In the genomic region with DNA sequence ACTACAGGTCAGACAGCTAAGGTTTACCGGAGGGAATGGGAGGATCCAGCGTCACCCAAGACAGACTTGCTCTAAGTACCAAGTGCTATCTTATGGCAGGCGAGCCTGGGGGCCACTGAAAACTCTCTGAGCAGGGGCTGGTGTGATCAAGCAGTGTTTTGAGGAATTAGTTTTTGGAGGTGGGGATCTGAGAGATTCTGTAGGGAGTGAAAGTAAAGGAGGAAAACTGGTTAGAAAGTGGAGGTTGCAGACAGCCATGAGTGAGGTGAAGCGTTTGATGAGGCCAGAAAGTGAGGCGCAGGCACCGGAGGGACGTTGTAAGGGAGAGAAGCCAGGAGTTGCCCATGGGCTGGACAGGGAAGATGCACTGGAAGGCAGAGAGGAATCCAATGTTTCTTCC, we compare ENCODE assay signal across 16 mouse cellular contexts.
"Had no signal": no experiment of that assay in that cellular context is flagged by ENCODE, and none has a peak within 500 bp of the region (broad histone marks: within the 10 kb centered on the region; RNA-seq: fewer than 3 reads in every experiment).

No protein-coding gene starts in this region.

- ATAC-seq: midbrain, embryonic 15.5 days had no signal

- H3K4me2 ChIP-seq: lung, embryonic 14.5 days; midbrain, embryonic 12.5 days; midbrain, embryonic 15.5 days; neural tube, embryonic 13.5 days; neural tube, embryonic 15.5 days had no signal

- H3K9me3 ChIP-seq: midbrain, embryonic 12.5 days; midbrain, embryonic 15.5 days; neural tube, embryonic 13.5 days; neural tube, embryonic 15.5 days had no signal

- H3K36me3 ChIP-seq: midbrain, embryonic 15.5 days had no signal

- H3K9ac ChIP-seq: lung, embryonic 14.5 days; midbrain, embryonic 12.5 days; midbrain, embryonic 15.5 days; neural tube, embryonic 13.5 days; neural tube, embryonic 15.5 days had no signal

- H3K4me1 ChIP-seq: midbrain, embryonic 12.5 days had no signal

- H3K27me3 ChIP-seq: midbrain, embryonic 12.5 days; midbrain, embryonic 15.5 days; neural tube, embryonic 13.5 days; neural tube, embryonic 15.5 days had no signal

- DNase-seq: lung, adult 18-20 months; lung, embryonic 14.5 days; lung, postnatal 10 days; retina, postnatal 1 day; right cerebral cortex, adult 18-20 months; right cerebral cortex, postnatal 25 days; right cerebral cortex, postnatal 4 days; spleen, adult 18-20 months; thymus, adult 18-20 months; thymus, postnatal 14 days; thymus, postnatal 36 days had no signal

- H3K4me3 ChIP-seq: midbrain, embryonic 12.5 days; midbrain, embryonic 15.5 days; myocyte; neural tube, embryonic 13.5 days; neural tube, embryonic 15.5 days had no signal

- H3K27ac ChIP-seq: midbrain, embryonic 12.5 days; midbrain, embryonic 15.5 days; neural tube, embryonic 13.5 days; neural tube, embryonic 15.5 days had no signal
